Mouse (Mus musculus): ENCODE data around the gene Retreg1.

GRCm38 (mm10) chr15:25891556-25891955 is 48.6 kb downstream of the Retreg1 start:
- TF ChIP-seq POLR2A (IDR thresholded peaks at IDR 0.05; ENCODE audit: control insufficient read depth, extremely low read depth, insufficient read depth, low read length, poor library complexity) (no peak), CTCF (IDR thresholded peaks at IDR 0.05; ENCODE audit: borderline replicate concordance, control insufficient read depth, extremely low read depth, insufficient read depth, low read length, poor library complexity) (no peak)
